Mouse (Mus musculus): ENCODE data around the gene Zfp94.

GRCm38 (mm10) chr7:24300771-24301282 lies 15.6 kb downstream of the Zfp94 start, which contains the start of gene Zfp61:
- TF ChIP-seq POLR2A (IDR thresholded peaks at IDR 0.05; ENCODE audit: insufficient read length, low read depth) (no peak), MYOD1 (IDR thresholded peaks at IDR 0.05; ENCODE audit: control insufficient read depth in 1 of 3, insufficient read length in 2 of 3, low read depth in 2 of 3) (no peak), USF1 (IDR thresholded peaks at IDR 0.05; ENCODE audit: low read depth) (no peak), MYOG (IDR thresholded peaks at IDR 0.05; ENCODE audit: control insufficient read depth in 1 of 3, insufficient read depth in 1 of 3, insufficient read length in 2 of 3, low read depth in 2 of 3) (no peak), TCF12 (IDR thresholded peaks at IDR 0.05; ENCODE audit: insufficient read depth, poor library complexity, severe bottlenecking) (no peak), E2F4 (IDR thresholded peaks at IDR 0.05; ENCODE audit: insufficient read depth) (no peak), POLR2AphosphoS2 (IDR thresholded peaks at IDR 0.05; ENCODE audit: insufficient read length, low read depth) (no peak)
